Mouse (Mus musculus) limb, embryonic 13.5 days (tissue): ENCODE measurements at regions not wholly inside any gene's neighbourhood (a gene's known extent, or its start where the extent isn't known, plus 50 kb on each side); places are given as distances from the start of the nearest gene placed in this dataset.

ENCODE experiments used
- ATAC-seq: fragments of 200-750 bp; cut with Nextera tagmentation; 2 replicates; pipeline ENCODE4 v1.8.0; 2017; ENCODE audit warnings: low read depth, moderate number of reproducible peaks, moderate TSS enrichment; ENCODE audit not compliant: low FRiP score
- H3K27ac ChIP-seq: fragments of 300-500 bp; sonication (generic); 2 replicates; pipeline ENCODE4 v1.5.1; 2015; ENCODE audit warnings: inconsistent platforms, mild to moderate bottlenecking, moderate library complexity
- H3K27me3 ChIP-seq: fragments of 300-500 bp; sonication (generic); 2 replicates; pipeline ENCODE4 v1.6.1; 2015; ENCODE audit warnings: mild to moderate bottlenecking, inconsistent platforms
- H3K36me3 ChIP-seq: fragments of 300-500 bp; sonication (generic); 2 replicates; pipeline ENCODE4 v1.6.1; 2015; ENCODE audit warnings: inconsistent platforms, mild to moderate bottlenecking, moderate library complexity
- H3K4me1 ChIP-seq: fragments of 300-500 bp; sonication (generic); 2 replicates; pipeline ENCODE4 v1.6.1; 2015; ENCODE audit warnings: inconsistent platforms
- H3K4me2 ChIP-seq: fragments of 300-500 bp; sonication (generic); replicated peaks from 2 replicates; pipeline ENCODE4 v1.6.1; 2015; ENCODE audit warnings: inconsistent platforms, mild to moderate bottlenecking, moderate library complexity
- H3K4me3 ChIP-seq: fragments of 300-500 bp; sonication (generic); 2 replicates; pipeline ENCODE4 v1.5.1; 2015; ENCODE audit warnings: moderate library complexity, mild to moderate bottlenecking, inconsistent platforms
- H3K9ac ChIP-seq: fragments of 300-500 bp; sonication (generic); 2 replicates; pipeline ENCODE4 v1.6.1; 2015; ENCODE audit warnings: mild to moderate bottlenecking, inconsistent platforms
- H3K9me3 ChIP-seq: fragments of 300-500 bp; sonication (generic); 2 replicates; pipeline ENCODE4 v1.6.1; 2016; ENCODE audit warnings: inconsistent platforms
- WGBS: fragments of 180-500 bp; shearing (Covaris S2); methylation state at CpG from one replicate; pipeline ENCODE4 v1.1.7; 2015; 5-methylcytosine and 5-hydroxymethylcytosine counted together

- Histone ChIP-seq H3K4me2 (no peak overlapping the region), H3K9ac (no peak overlapping the region), H3K4me3 (no peak overlapping the region), H3K27ac (no peak overlapping the region), H3K4me1 (no peaks in the 10 kb centered on the region), H3K36me3 (no peaks in the 10 kb centered on the region), H3K9me3 (no peaks in the 10 kb centered on the region), H3K27me3 (no peaks in the 10 kb centered on the region)
- ATAC-seq: no peak
These were observed 57.0 kb upstream of the Tnfsf11 start for GRCm38 (mm10) chr14:78364822-78365221.

GRCm38 (mm10) chr14:78363123-78363522 lies 55.3 kb upstream of the Tnfsf11 start:
- H3K27me3 ChIP-seq: no peaks in the 10 kb centered on the region
- H3K9me3 ChIP-seq: no peaks in the 10 kb centered on the region
- H3K4me1 ChIP-seq: no peaks in the 10 kb centered on the region
- H3K4me2 ChIP-seq: no peak overlapping the region
- no peak overlapping the region for H3K27ac ChIP-seq
- ATAC-seq: no peak
- no peaks in the 10 kb centered on the region for H3K36me3 ChIP-seq
- no peak overlapping the region for H3K9ac ChIP-seq
- WGBS: 63% methylated on average over 5 of the region's 5 CpGs
- H3K4me3 ChIP-seq: no peak overlapping the region
